Mouse (Mus musculus) lung, postnatal 25 days (tissue): ENCODE measurements around the gene Rnft1.
A peak's percentile ranks its signal among the peaks of the same experiment; 100 is the strongest.
"Not testable (repeated sequence)": the region's sequence is repeated elsewhere in the genome, so short reads cannot be mapped to it uniquely, and the experiment has no call there.

Source experiments
- DNase-seq: peaks from one replicate; pipeline ENCODE4 v3.0.0; 2022; ENCODE audit warnings: low spot score

Rnft1 gene

DNA sequence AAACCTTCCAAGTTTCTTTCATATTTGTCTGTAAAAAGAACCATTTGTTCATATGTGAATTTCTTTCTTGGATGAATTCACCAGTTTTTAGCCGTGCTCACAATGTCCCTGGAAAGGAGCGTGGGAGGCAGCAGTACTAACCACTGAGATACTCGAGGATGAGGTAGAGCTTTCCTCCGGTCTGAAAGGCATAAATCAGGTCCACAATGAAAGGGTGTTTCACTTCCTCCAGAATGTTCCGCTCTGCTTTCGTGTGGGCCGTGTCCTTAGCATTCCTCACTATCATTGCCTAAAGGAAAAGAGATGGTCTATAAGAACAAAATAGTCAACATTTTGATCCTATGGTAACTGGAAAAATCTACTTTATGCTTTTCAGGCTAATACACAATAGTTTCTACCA is 35.3 kb downstream of the Rnft1 start:
- DNase-seq: no peak

DNA sequence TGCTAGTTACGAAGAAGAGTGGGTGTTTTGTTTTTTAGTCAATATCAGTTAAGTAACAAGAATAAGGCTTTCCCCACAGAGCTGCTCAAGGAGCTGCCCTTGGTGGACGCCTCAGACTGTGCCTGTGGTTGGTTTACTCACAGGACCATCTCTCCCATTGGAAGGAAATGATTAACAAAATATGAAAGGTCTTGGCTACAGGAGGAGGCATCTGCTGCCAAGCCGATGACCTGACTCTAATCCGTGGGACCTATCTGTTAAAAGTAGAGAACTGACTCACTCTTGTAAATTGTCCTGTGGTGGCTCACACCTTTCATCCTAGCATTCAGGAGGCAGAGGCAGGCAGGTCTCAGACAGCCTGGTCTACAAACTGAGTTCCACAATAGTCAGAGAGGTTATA is 43.1 kb downstream of the Rnft1 start:
- no peak for DNase-seq

DNA sequence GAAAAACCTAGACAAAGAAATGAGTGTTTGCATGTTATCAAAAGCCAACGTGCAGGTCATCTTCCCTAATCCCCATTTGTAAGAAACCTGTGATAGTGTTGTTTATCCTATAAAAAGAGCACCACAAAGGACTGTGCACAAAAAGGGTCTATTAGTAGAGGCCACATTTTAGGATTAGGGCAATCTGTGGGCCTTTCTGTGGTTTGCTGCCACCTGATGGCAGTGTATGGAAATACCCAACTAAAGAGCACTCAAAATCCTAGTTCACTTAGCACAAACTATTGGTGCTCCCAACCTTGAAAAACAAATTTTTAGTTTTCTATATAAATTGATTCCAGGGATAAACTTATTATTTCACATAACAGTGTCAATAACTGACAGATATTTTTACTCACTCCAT is 48.4 kb downstream of the Rnft1 start:
- DNase-seq: peak; percentile 20

DNA sequence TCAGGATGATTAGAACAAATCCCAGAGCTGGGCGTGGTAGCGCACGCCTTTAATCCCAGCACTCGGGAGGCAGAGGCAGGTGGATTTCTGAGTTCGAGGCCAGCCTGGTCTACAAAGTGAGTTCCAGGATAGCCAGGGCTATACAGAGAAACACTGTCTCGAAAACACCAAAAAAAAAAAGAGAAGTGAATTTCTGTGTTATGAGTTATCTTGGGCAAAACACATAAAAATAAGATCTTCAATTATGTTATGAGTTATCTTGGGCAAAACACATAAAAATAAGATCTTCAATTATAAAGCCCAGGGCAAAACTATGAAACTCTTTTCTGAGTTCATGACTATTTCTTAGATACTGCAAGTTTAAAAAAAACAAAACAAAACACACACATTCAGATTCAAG is 48.8 kb downstream of the Rnft1 start:
- DNase-seq: not testable (repeated sequence)

DNA sequence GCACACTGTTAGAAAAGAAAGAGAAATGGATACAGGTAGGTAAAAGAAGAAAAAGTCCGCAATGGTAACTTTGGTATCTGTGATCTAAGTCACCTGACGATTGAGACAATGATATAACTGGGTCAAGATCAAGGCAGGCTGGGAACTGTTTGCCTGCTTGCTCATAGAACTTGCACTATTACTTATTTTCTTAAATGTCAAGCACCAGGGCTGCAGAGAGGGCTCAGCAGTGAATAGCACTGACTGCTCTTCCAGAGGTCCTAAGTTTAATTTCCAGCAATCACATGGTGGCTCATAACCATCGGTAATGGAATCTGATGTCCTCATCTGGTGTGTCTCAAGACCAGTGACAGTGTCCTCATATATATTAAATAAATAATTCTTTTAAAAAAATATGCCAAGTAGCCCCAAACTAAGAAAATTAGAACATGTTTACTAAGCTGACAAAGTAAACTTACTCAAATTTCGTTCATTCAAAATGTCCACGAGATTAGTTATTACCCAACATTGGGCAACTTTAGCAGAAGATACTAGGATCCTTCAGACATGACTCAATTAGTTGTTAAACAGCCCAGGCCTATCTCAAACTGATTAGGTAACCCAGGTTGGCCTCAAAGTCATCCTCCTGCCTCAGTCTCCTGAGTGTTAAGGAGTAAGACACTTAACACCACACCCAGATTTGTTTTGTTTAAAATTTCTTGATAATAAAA is 49.9 kb downstream of the Rnft1 start:
- no peak for DNase-seq

DNA sequence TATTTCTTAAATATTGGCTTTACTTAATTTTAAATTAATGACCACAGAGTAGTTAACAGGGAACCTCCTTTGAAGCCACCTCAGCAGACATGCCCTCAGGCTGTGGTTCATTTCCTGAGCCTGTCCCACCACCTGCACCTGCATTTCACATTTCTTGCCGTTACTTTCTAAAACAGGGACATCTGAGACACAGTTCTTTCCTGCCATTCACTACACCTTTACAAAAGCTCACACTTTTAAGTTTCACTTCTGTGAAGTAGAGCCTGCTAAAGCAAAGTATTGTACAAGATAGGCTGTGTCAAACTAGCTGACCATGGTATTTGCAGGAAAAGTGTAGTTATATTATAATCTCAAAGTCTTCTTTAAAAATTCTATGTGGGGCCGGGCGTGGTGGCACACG is 54.3 kb downstream of the Rnft1 start:
- no peak for DNase-seq

DNA sequence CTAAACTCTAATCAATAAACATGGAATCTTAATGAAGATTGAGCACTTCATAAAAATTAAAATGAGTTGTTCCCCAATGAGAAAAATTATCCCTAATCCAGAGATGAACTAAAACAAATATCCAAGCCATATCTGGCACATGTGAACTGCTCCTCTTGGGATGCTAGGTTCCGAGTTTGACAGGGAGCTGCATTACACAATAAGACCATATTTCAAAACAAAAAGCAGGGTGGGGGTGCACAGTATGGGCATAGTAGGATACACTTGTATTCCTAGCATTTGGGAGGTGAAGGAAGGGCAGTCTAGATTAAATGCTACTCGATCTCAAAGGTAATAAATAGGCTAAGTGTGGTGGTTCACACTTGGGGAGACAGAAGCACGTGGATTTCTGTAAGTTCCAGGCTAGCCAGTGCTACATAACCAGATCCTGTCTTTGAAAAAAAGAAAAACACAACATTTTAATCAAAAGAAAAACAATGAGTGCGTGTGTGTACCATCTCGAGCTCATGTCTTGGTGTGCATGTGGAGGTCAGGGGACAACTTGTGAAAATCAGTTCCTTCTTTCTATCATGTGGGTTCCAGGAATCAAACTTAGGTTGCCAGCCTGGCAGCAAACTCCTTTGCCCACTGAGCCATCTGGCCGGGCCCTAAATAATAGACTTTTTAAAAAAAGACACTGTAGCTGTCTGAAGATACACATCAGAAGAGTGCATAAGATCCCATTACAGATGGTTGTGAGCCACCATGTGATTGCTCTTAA is 55.4 kb downstream of the Rnft1 start:
- DNase-seq: no peak

DNA sequence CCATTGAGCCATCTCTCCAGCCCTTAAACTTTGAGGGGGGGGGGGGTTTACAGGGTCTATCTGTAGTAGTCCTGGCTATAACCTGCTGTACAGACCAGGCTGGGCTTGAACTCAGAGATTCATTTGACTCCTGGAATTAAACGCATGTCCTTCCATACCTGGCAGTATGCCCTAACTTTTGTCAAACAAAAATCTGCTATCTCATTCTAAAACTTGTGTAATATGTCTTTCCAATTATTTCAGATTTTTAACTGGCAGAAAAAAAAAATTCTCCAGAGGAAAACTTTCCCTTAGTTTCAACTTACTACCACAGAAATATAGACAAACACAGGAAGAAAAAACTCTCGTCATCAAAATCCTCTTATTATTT is 56.0 kb downstream of the Rnft1 start:
- no peak for DNase-seq

DNA sequence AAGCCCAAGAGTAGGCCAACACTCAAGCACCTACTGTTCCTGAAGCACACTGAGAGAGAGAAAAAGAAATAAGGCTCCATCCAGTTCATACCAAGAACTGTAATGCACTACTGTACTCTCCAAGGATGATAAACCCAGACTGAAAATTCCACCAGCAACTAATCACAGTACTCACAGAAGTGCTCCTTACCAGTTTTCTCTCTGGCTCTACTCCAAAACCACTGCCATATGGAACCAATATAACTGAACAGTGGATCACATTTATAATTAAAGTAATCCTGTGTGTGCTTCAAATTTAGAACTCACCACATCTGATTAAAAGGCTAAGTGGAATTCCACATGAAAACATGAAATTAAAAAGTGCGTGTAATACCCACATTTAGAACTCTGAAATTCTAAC is 58.4 kb downstream of the Rnft1 start:
- no peak for DNase-seq

DNA sequence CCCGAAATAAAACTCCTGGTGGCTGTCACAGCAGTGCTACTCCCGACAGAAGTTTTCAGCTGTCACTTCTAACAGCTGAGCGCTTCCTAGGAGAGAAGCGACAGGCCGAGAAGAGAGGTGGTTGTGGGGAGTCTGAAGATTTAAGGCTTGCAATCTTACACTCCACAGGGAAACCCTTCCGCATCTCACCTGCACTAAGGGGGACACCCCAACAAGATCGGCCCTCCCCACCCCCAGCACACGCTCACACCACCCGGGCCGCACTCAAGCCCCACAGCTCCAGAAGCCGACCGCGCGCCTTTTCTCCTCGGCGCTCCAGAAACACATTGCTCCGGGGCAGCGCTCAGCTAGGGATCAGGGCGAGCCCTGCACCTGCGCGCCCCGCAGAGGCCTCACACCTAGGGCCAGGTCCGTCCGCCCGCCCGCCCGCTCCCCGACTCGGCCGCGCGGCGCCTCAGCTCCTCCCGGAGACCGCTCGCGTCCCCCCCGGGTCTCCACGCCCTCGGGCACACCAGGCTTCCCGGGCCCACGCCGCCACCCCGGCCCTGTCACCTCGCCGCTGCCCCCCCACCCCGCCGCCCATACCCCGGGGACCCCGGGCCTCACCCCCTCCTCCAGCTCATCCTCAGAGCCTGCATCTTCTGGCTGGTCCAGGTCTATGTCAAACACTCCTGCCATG is 59.6 kb downstream of the Rnft1 start:
- no peak for DNase-seq

DNA sequence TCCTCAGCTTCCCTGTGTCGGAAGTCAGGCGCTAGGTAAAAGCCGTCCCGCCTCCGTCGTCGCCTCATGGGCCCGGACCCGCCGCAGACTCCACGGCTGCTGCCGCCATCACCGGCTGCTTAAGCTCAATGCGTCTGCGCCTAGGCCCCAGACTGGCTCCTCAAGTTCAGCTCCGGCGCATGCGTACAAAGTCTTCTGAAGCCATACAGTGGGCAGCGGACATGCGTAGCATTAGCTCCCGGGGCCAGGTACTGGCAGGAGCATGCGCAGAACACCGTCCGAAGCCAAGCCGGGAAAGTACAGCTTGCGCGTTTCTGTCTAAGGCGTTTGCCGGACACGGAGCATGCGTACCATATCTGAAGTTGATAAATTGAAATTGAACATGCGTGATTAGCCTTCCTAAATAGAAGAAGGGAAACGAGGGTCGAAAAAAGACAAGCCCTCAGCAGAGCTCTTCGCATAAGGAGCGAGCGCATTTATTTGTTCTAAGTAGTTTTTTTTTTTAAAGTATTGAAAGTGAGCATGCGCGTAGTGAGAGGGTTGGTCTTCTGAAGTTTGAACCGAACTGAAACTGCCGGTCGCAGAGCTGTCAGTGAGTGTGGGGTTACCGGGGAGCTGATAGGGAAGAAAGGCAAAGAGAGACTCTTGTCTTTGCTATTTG is 60.3 kb downstream of the Rnft1 start, which contains the start of the genes Rps6kb1 and Tubd1:
Rps6kb1 (minus strand) TSS at position 167 of the 661 bp plus-strand sequence.
Tubd1 (plus strand) TSS at position 353 of the 661 bp plus-strand sequence.
- peak; percentile 100 for DNase-seq

DNA sequence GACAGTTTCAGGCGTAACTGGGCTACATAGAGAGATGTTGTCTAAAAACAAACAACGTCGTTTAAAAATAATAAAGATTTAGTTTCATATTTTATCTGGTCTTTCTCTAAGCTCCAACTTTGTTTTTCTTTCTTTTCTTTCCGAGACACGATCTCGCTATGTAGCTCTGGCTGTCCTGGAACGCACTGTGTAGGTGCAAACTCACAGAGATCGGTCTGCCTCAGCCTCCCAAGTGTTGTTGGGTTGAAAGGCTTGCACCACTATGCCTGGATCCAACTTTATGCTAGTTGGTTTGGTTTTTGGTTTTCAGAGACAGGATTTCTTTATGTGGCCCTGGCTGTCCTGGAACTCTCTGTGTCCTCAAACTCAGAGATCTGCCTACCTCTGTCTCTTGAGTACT is 61.1 kb downstream of the Rnft1 start:
- DNase-seq: no peak

DNA sequence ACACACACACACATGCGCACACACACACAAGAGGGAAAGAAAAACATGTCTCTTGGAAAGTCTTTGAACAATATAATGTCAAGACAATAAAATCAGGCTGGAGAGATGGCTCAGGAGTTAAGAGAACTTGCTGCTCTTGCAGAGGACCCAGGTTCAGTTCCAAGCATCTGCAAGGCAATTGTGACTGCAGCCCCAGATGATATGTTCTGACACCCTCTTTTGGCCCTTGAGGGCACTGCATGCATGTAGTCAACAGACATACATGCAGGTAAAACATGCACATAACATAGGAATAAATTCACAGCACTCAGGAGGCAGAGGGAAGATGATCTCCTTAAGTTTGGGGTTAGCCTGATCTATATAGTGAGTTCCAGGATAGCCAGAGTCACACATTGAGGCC is 63.0 kb downstream of the Rnft1 start:
- DNase-seq: no peak
